Mouse (Mus musculus): ENCODE results near the gene Pi4kb. TPM values are rescaled to one million over a fixed set of nuclear protein-coding genes. Genes with fewer than 3 reads are reported as not detected.

Pi4kb gene
- total and polyA plus RNA-seq, 2 experiments from 2014 or later, result 24.3 to 55.0 TPM

GRCm38 (mm10) chr3:94996946-94997345, 22.4 kb downstream of the Pi4kb start:
- peaks cover 48% of the 10 kb centered on the region for H3K36me3 ChIP-seq (ENCODE audit: insufficient read depth, low read length)

GRCm38 (mm10) chr3:95002569-95002968, 28.0 kb downstream of the Pi4kb start:
- Histone ChIP-seq H3K36me3 (ENCODE audit: insufficient read depth, low read length) (peaks cover 55% of the 10 kb centered on the region), H3K4me3 (ENCODE audit: low read depth, low read length) (no peak overlapping the region)
- TF ChIP-seq CTCF (IDR thresholded peaks at IDR 0.05), result no peak

More at GRCm38 (mm10) chr3:94996946-94997345, 22.4 kb downstream of the Pi4kb start:
- WGBS, result 30% methylated on average over 2 of the region's 2 CpGs
- no peak overlapping the region for H3K27ac ChIP-seq (ENCODE audit: low read depth, low read length)
- H3K27me3 ChIP-seq (ENCODE audit: insufficient read depth, low read length), result no peaks in the 10 kb centered on the region
- TF ChIP-seq CTCF (IDR thresholded peaks at IDR 0.05), result peak; percentile 95
- no peaks in the 10 kb centered on the region for H3K9me3 ChIP-seq (ENCODE audit: low read length)
- no peak overlapping the region for H3K4me3 ChIP-seq (ENCODE audit: low read depth, low read length)
- H3K4me2 ChIP-seq (ENCODE audit: low read depth, low read length, poor library complexity, severe bottlenecking), result no peak overlapping the region
- H3K9ac ChIP-seq (replicated peaks; ENCODE audit: low read length, poor library complexity, severe bottlenecking), result no peak overlapping the region
- DNase-seq (ENCODE audit: low spot score) (peak; percentile 81), ATAC-seq (ENCODE audit: low FRiP score) (no peak)
- H3K4me1 ChIP-seq (ENCODE audit: insufficient read depth, low read length), result no peaks in the 10 kb centered on the region

GRCm38 (mm10) chr3:95003273-95003672, 28.7 kb downstream of the Pi4kb start:
- H3K27ac ChIP-seq (ENCODE audit: low read depth, low read length), result no peak overlapping the region
- H3K4me1 ChIP-seq (ENCODE audit: insufficient read depth, low read length), result no peaks in the 10 kb centered on the region
- peaks cover 60% of the 10 kb centered on the region for H3K36me3 ChIP-seq (ENCODE audit: insufficient read depth, low read length)
- no peak for TF ChIP-seq CTCF (IDR thresholded peaks at IDR 0.05)
- H3K27me3 ChIP-seq (ENCODE audit: insufficient read depth, low read length), result no peaks in the 10 kb centered on the region
- H3K4me3 ChIP-seq (ENCODE audit: low read depth, low read length), result no peak overlapping the region
- ATAC-seq (ENCODE audit: low FRiP score) (no peak), DNase-seq (ENCODE audit: low spot score) (no peak)
- H3K9ac ChIP-seq (replicated peaks; ENCODE audit: low read length, poor library complexity, severe bottlenecking), result no peak overlapping the region
- H3K4me2 ChIP-seq (ENCODE audit: low read depth, low read length, poor library complexity, severe bottlenecking), result no peak overlapping the region
- H3K9me3 ChIP-seq (ENCODE audit: low read length), result no peaks in the 10 kb centered on the region

More at GRCm38 (mm10) chr3:95002569-95002968, 28.0 kb downstream of the Pi4kb start:
- peak; percentile 22 for DNase-seq (ENCODE audit: low spot score)
- H3K27ac ChIP-seq (ENCODE audit: low read depth, low read length), result no peak overlapping the region
- H3K4me2 ChIP-seq (ENCODE audit: low read depth, low read length, poor library complexity, severe bottlenecking), result no peak overlapping the region
- no peaks in the 10 kb centered on the region for H3K9me3 ChIP-seq (ENCODE audit: low read length)
- no peaks in the 10 kb centered on the region for H3K4me1 ChIP-seq (ENCODE audit: insufficient read depth, low read length)
- no peaks in the 10 kb centered on the region for H3K27me3 ChIP-seq (ENCODE audit: insufficient read depth, low read length)
- H3K9ac ChIP-seq (replicated peaks; ENCODE audit: low read length, poor library complexity, severe bottlenecking), result no peak overlapping the region
- ATAC-seq (ENCODE audit: low FRiP score), result peak; percentile 13; the same call in 1 of the 2 replicates
- 55% methylated on average over 4 of the region's 4 CpGs for WGBS

- Histone ChIP-seq H3K9me3 (ENCODE audit: low read length) (no peaks in the 10 kb centered on the region), H3K4me2 (ENCODE audit: low read depth, low read length, poor library complexity, severe bottlenecking) (no peak overlapping the region), H3K4me3 (ENCODE audit: low read depth, low read length) (no peak overlapping the region), H3K9ac (replicated peaks; ENCODE audit: low read length, poor library complexity, severe bottlenecking) (no peak overlapping the region), H3K27ac (ENCODE audit: low read depth, low read length) (no peak overlapping the region), H3K4me1 (ENCODE audit: insufficient read depth, low read length) (no peaks in the 10 kb centered on the region), H3K27me3 (ENCODE audit: insufficient read depth, low read length) (no peaks in the 10 kb centered on the region), H3K36me3 (ENCODE audit: insufficient read depth, low read length) (peaks cover 60% of the 10 kb centered on the region)
- WGBS, result 94% methylated on average over 3 of the region's 3 CpGs
- TF ChIP-seq CTCF (IDR thresholded peaks at IDR 0.05), result no peak
- ATAC-seq (ENCODE audit: low FRiP score) (no peak), DNase-seq (ENCODE audit: low spot score) (no peak)
Observed at GRCm38 (mm10) chr3:95005651-95006050, 31.1 kb downstream of the Pi4kb start.

GRCm38 (mm10) chr3:95007706-95008105, 33.2 kb downstream of the Pi4kb start:
- no peak overlapping the region for H3K9ac ChIP-seq (replicated peaks; ENCODE audit: low read length, poor library complexity, severe bottlenecking)
- H3K4me1 ChIP-seq (ENCODE audit: insufficient read depth, low read length), result no peaks in the 10 kb centered on the region
- no peaks in the 10 kb centered on the region for H3K27me3 ChIP-seq (ENCODE audit: insufficient read depth, low read length)
- H3K36me3 ChIP-seq (ENCODE audit: insufficient read depth, low read length), result peaks cover 74% of the 10 kb centered on the region
- 90% methylated on average over 9 of the region's 9 CpGs for WGBS
- no peaks in the 10 kb centered on the region for H3K9me3 ChIP-seq (ENCODE audit: low read length)
- no peak overlapping the region for H3K27ac ChIP-seq (ENCODE audit: low read depth, low read length)
- DNase-seq (ENCODE audit: low spot score) (no peak), ATAC-seq (ENCODE audit: low FRiP score) (no peak)
- no peak overlapping the region for H3K4me2 ChIP-seq (ENCODE audit: low read depth, low read length, poor library complexity, severe bottlenecking)
- H3K4me3 ChIP-seq (ENCODE audit: low read depth, low read length), result no peak overlapping the region
- no peak for TF ChIP-seq CTCF (IDR thresholded peaks at IDR 0.05)

- ATAC-seq (ENCODE audit: low FRiP score) (no peak), DNase-seq (ENCODE audit: low spot score) (no peak)
- H3K4me3 ChIP-seq (ENCODE audit: low read depth, low read length), result no peak overlapping the region
- no peak for TF ChIP-seq CTCF (IDR thresholded peaks at IDR 0.05)
- H3K4me2 ChIP-seq (ENCODE audit: low read depth, low read length, poor library complexity, severe bottlenecking), result no peak overlapping the region
- no peak overlapping the region for H3K9ac ChIP-seq (replicated peaks; ENCODE audit: low read length, poor library complexity, severe bottlenecking)
- peaks cover 56% of the 10 kb centered on the region for H3K36me3 ChIP-seq (ENCODE audit: insufficient read depth, low read length)
- H3K27me3 ChIP-seq (ENCODE audit: insufficient read depth, low read length), result no peaks in the 10 kb centered on the region
- peaks cover 11% of the 10 kb centered on the region; the same call in 1 of the 2 replicates for H3K4me1 ChIP-seq (ENCODE audit: insufficient read depth, low read length)
- WGBS, result 93% methylated on average over 7 of the region's 7 CpGs
- no peaks in the 10 kb centered on the region for H3K9me3 ChIP-seq (ENCODE audit: low read length)
- H3K27ac ChIP-seq (ENCODE audit: low read depth, low read length), result no peak overlapping the region
Observed at GRCm38 (mm10) chr3:95010396-95010795, 35.9 kb downstream of the Pi4kb start.
